Mouse (Mus musculus) forebrain, embryonic 16.5 days (tissue): ENCODE results near the gene Ftl1. TPM values are rescaled to one million over a fixed set of nuclear protein-coding genes. Genes with fewer than 3 reads are reported as not detected.

ENCODE experiments used
- ATAC-seq: fragments of 200-750 bp; cut with Nextera tagmentation; 2 replicates; pipeline ENCODE4 v1.8.0; 2017; ENCODE audit warnings: mild to moderate bottlenecking, moderate library complexity
- H3K27ac ChIP-seq: fragments of 300-500 bp; sonication (generic); 2 replicates; pipeline ENCODE4 v1.5.1; 2014; ENCODE audit warnings: low read length, control low read depth
- H3K27me3 ChIP-seq: fragments of 300-500 bp; sonication (generic); replicated peaks from 2 replicates; pipeline ENCODE4 v1.6.1; 2014; ENCODE audit warnings: low read length; ENCODE audit not compliant: control insufficient read depth, insufficient read depth
- H3K36me3 ChIP-seq: fragments of 300-500 bp; sonication (generic); 2 replicates; pipeline ENCODE4 v1.6.1; 2014; ENCODE audit not compliant: control insufficient read depth, insufficient read depth
- H3K4me1 ChIP-seq: fragments of 300-500 bp; sonication (generic); replicated peaks from 2 replicates; pipeline ENCODE4 v1.6.1; 2014; ENCODE audit warnings: low read length; ENCODE audit not compliant: control insufficient read depth, insufficient read depth
- H3K4me2 ChIP-seq: fragments of 300-500 bp; sonication (generic); 2 replicates; pipeline ENCODE4 v1.6.1; 2014; ENCODE audit warnings: mild to moderate bottlenecking, low read length, control low read depth
- H3K4me3 ChIP-seq: fragments of 300-500 bp; sonication (generic); replicated peaks from 2 replicates; pipeline ENCODE4 v1.5.1; 2014; ENCODE audit warnings: mild to moderate bottlenecking, low read length, control low read depth
- H3K9ac ChIP-seq: fragments of 300-500 bp; sonication (generic); replicated peaks from 2 replicates; pipeline ENCODE4 v1.6.1; 2014; ENCODE audit warnings: low read depth, low read length, control low read depth
- H3K9me3 ChIP-seq: fragments of 300-500 bp; sonication (generic); 2 replicates; pipeline ENCODE4 v1.6.1; 2016; ENCODE audit warnings: low read length; ENCODE audit not compliant: control insufficient read depth
- WGBS: fragments of 180-500 bp; shearing (Covaris S2); extraction: QIAGEN DNeasy Blood & Tissue Kit; methylation state at CpG from one replicate; pipeline ENCODE4 v1.1.7; 2014; 5-methylcytosine and 5-hydroxymethylcytosine counted together
- microRNA-seq: library from miRNA; unstranded; fragments of <30 nt; microRNA quantifications from one replicate; pipeline ENCODE4, GENCODE M21; 2017
- polyA plus RNA-seq: library from polyadenylated mRNA; unstranded; fragments of >200 nt; fragmentation: Nextera tagmentation; extraction: Ambion mirVana; gene quantifications from 2 replicates; pipeline ENCODE4 v1.2.1, GENCODE M21; 2015

Gene Ftl1
- polyA plus RNA-seq, 1 experiment from 2014 or later, result 5,899 TPM

DNA sequence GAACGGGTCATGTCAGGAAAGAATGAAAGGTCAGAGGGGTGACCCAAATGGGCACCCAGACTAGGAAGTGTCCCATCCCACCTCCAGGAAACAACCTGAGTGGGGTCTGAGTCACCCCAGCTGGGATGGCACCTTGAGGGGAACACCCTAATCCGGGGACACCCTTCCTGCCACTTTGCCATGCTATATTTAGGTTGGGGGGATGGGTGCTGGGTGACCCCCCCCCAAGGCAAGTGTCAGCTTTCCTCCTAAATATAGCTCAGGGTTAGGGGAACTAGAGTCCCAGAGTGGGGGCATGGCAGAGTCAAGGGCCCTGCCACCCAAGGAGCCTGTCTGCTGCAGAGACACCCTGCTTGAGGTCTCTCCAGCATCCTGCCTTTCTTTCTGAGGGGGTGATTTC, 47.3 kb downstream of the Ftl1 start:
- Histone ChIP-seq H3K4me2 (no peak overlapping the region), H3K36me3 (no peaks in the 10 kb centered on the region), H3K9ac (no peak overlapping the region), H3K4me3 (no peak overlapping the region), H3K4me1 (peaks cover 8% of the 10 kb centered on the region), H3K27ac (no peak overlapping the region), H3K9me3 (no peaks in the 10 kb centered on the region), H3K27me3 (peaks cover 88% of the 10 kb centered on the region)
- WGBS, result 87% methylated on average over 2 of the region's 2 CpGs
- no peak for ATAC-seq

DNA sequence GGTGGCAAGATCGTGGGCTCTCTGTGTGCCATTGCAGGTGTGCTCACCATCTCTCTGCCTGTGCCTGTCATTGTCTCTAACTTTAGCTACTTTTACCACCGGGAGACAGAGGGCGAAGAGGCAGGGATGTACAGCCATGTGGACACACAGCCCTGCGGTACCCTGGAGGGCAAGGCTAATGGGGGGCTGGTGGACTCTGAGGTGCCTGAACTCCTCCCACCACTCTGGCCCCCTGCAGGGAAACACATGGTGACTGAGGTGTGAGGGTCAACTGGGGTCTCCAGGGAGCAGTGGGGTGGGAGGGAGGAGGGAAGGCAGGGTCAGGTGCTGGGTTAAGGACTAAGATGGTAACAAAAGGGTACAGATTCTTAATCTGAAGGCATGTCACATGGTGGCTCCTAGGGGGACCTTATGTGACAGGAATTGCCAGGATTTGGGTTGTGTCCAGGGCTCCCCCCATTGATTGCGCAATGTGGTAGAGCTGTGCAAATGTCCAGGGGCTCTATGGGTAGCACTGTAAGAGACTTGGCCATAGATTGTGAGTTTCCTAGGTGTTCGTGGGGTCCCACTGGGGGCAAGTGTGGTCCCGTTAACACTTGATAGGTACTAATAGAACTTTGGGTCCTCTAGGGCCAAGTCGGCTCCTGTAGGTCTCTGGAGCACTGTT, 50.1 kb downstream of the Ftl1 start:
- Histone ChIP-seq H3K27me3 (peaks cover 93% of the 10 kb centered on the region), H3K9ac (no peak overlapping the region), H3K4me1 (peaks cover 16% of the 10 kb centered on the region), H3K4me2 (no peak overlapping the region), H3K9me3 (no peaks in the 10 kb centered on the region; the same call in 1 of the 2 replicates), H3K36me3 (no peaks in the 10 kb centered on the region), H3K27ac (no peak overlapping the region), H3K4me3 (no peak overlapping the region)
- no peak for ATAC-seq
- WGBS, result 81% methylated on average over 8 of the region's 8 CpGs

DNA sequence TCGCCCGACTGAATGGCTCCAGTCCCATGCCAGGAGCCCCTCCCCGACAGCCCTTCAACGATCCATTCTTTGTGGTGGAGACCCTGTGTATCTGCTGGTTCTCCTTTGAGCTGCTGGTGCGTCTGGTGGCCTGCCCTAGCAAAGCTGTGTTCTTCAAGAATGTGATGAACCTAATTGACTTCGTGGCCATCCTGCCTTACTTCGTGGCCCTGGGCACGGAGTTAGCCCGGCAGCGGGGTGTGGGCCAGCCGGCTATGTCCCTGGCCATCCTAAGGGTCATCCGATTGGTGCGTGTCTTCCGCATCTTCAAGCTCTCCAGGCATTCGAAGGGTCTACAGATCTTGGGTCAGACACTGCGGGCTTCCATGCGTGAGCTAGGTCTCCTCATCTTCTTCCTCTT, 50.7 kb downstream of the Ftl1 start:
- WGBS, result 91% methylated on average over 17 of the region's 17 CpGs
- Histone ChIP-seq H3K27me3 (peaks cover 86% of the 10 kb centered on the region), H3K36me3 (no peaks in the 10 kb centered on the region), H3K4me3 (no peak overlapping the region), H3K9ac (no peak overlapping the region), H3K4me1 (peaks cover 15% of the 10 kb centered on the region), H3K27ac (no peak overlapping the region), H3K4me2 (no peak overlapping the region), H3K9me3 (no peaks in the 10 kb centered on the region; the same call in 1 of the 2 replicates)
- no peak for ATAC-seq

DNA sequence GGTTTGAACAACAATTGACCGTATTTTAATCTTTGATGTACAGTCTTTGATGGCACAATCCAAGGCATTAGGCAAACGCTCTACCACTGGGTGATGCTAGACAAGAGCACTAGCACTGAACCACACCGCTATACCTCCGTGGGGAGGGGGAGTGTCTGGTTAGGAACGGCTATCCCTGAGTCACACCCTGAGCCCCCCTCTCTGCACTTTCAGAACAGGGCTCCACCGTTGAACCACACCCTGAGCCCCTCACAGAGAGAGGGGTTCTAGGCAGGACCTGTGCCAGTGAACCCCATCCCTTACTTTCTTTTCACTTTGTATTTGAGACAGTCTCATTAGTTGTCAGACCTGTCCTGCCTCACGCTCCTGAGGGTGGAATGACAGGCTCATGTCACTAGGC, 51.3 kb downstream of the Ftl1 start:
- Histone ChIP-seq H3K9ac (no peak overlapping the region), H3K27me3 (peaks cover 80% of the 10 kb centered on the region), H3K27ac (no peak overlapping the region), H3K4me3 (no peak overlapping the region), H3K9me3 (no peaks in the 10 kb centered on the region; the same call in 1 of the 2 replicates), H3K4me2 (no peak overlapping the region), H3K4me1 (peaks cover 9% of the 10 kb centered on the region), H3K36me3 (no peaks in the 10 kb centered on the region)
- WGBS, result 73% methylated on average over 7 of the region's 7 CpGs
- ATAC-seq, result no peak

Small RNA genes lying within 50 kb of the gene (microRNA-seq; reads per million reads assigned to microRNA genes)
- 0.62 reads per million for gene Gm22133

Other genes starting within 250 kb of the Ftl1 start
- 1.1 and 2.2 TPM in 2 replicates for gene Dkkl1, start 247.7 kb downstream of the Ftl1 start, polyA plus RNA-seq
- 73.1 and 79.5 TPM in 2 replicates for gene Tead2, start 244.1 kb downstream of the Ftl1 start, polyA plus RNA-seq
- 1.5 and 1.6 TPM in 2 replicates for gene Cd37, start 220.8 kb downstream of the Ftl1 start, polyA plus RNA-seq
- gene Slc6a16, start 218.8 kb downstream of the Ftl1 start, polyA plus RNA-seq, result 0.30 and 0.47 TPM in 2 replicates
- not detected in 2 replicates for gene Slc6a21, start 182.4 kb downstream of the Ftl1 start, polyA plus RNA-seq
- 8.2 and 10.1 TPM in 2 replicates for gene Trpm4, start 126.1 kb downstream of the Ftl1 start, polyA plus RNA-seq
- 0.60 TPM in 1 of 2 replicates, not detected in the other for gene Hrc, start 124.6 kb downstream of the Ftl1 start, polyA plus RNA-seq
- gene Ppfia3, start 92.9 kb downstream of the Ftl1 start, polyA plus RNA-seq, result 16.1 and 19.7 TPM in 2 replicates
- gene Lin7b, start 89.3 kb downstream of the Ftl1 start, polyA plus RNA-seq, result 6.1 and 18.5 TPM in 2 replicates
- gene Snrnp70, start 64.1 kb downstream of the Ftl1 start, polyA plus RNA-seq, result 206 and 215 TPM in 2 replicates
- gene Kcna7, start 54.2 kb downstream of the Ftl1 start, polyA plus RNA-seq, result not detected in 2 replicates
- gene Ntf5, start 46.2 kb downstream of the Ftl1 start, polyA plus RNA-seq, result 0.10 TPM in 1 of 2 replicates, not detected in the other
- 0.44 and 0.65 TPM in 2 replicates for gene Lhb, start 39.1 kb downstream of the Ftl1 start, polyA plus RNA-seq
- gene Gys1, start 25.0 kb downstream of the Ftl1 start, polyA plus RNA-seq, result 19.9 and 21.6 TPM in 2 replicates
- gene Ruvbl2, start 21.8 kb downstream of the Ftl1 start, polyA plus RNA-seq, result 137 and 147 TPM in 2 replicates
- gene Bax, start 7.0 kb upstream of the Ftl1 start, polyA plus RNA-seq, result 225 and 257 TPM in 2 replicates
- gene Tulp2, start 22.0 kb upstream of the Ftl1 start, polyA plus RNA-seq, result 0.12 TPM in 1 of 2 replicates, not detected in the other
- not detected in 2 replicates for gene Gm45808, start 26.9 kb upstream of the Ftl1 start, polyA plus RNA-seq
- 2.2 and 3.0 TPM in 2 replicates for gene Dhdh, start 28.9 kb upstream of the Ftl1 start, polyA plus RNA-seq
- 106 and 107 TPM in 2 replicates for gene Nucb1, start 50.5 kb upstream of the Ftl1 start, polyA plus RNA-seq
- gene Ppp1r15a, start 66.4 kb upstream of the Ftl1 start, polyA plus RNA-seq, result 14.4 and 16.4 TPM in 2 replicates
- gene Plekha4, start 66.4 kb upstream of the Ftl1 start, polyA plus RNA-seq, result 0.57 and 0.81 TPM in 2 replicates
- gene Hsd17b14, start 95.0 kb upstream of the Ftl1 start, polyA plus RNA-seq, result not detected in 2 replicates
- 24.2 and 24.5 TPM in 2 replicates for gene Bcat2, start 110.3 kb upstream of the Ftl1 start, polyA plus RNA-seq
- gene Fgf21, start 155.6 kb upstream of the Ftl1 start, polyA plus RNA-seq, result not detected in 2 replicates
- not detected in 2 replicates for gene Fut1, start 157.4 kb upstream of the Ftl1 start, polyA plus RNA-seq
- gene Izumo1, start 161.9 kb upstream of the Ftl1 start, polyA plus RNA-seq, result not detected in 2 replicates
- gene Rasip1, start 167.6 kb upstream of the Ftl1 start, polyA plus RNA-seq, result 13.5 and 15.1 TPM in 2 replicates
- gene Mamstr, start 180.1 kb upstream of the Ftl1 start, polyA plus RNA-seq, result 2.8 and 4.2 TPM in 2 replicates
- 0.10 and 0.21 TPM in 2 replicates for gene Fut2, start 206.5 kb upstream of the Ftl1 start, polyA plus RNA-seq
- gene Ntn5, start 224.1 kb upstream of the Ftl1 start, polyA plus RNA-seq, result 0.80 and 0.84 TPM in 2 replicates
- 0.10 and 0.25 TPM in 2 replicates for gene Sec1, start 234.5 kb upstream of the Ftl1 start, polyA plus RNA-seq
- 40.1 and 64.4 TPM in 2 replicates for gene Car11, start 240.0 kb upstream of the Ftl1 start, polyA plus RNA-seq
- gene Dbp, start 245.2 kb upstream of the Ftl1 start, polyA plus RNA-seq, result 4.1 and 4.3 TPM in 2 replicates